Mouse (Mus musculus): Measurements from ENCODE around the gene Ppp1r12a. TPM values are rescaled to one million over a fixed set of nuclear protein-coding genes. Genes with fewer than 3 reads are reported as not detected.

Ppp1r12a gene
- total and polyA plus RNA-seq, 3 experiments = 8.5 to 110 (median 84.0) TPM

GRCm38 (mm10) chr10:108291688-108292471 is 129.9 kb downstream of the Ppp1r12a start:
- DNase-seq = no peak

DNA sequence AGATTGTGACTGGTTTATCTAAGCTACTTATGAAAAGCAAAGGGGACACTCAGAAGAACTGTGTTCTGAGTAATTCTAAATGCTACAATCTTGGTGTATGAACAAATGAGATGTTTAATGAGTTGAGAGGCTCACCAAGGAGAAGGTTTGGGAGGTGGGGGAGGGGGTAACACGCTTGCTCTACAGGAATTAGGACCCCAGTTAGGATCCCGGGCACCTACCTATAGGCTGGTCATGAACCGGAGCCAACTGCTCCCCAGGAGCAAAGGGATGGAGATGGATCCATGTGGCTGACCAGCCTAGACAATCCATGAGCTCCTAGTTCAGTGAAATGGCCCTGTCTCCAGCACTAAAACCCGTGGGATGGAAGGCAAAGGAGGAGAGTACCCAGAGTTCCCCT is 130.7 kb downstream of the Ppp1r12a start:
- no peak for DNase-seq

GRCm38 (mm10) chr10:108293620-108294195 is 131.7 kb downstream of the Ppp1r12a start:
- no peak for DNase-seq

GRCm38 (mm10) chr10:108294766-108295165 is 132.8 kb downstream of the Ppp1r12a start:
- DNase-seq = no peak

- DNase-seq = no peak
Observed at GRCm38 (mm10) chr10:108296446-108296845, 134.5 kb downstream of the Ppp1r12a start.

DNA sequence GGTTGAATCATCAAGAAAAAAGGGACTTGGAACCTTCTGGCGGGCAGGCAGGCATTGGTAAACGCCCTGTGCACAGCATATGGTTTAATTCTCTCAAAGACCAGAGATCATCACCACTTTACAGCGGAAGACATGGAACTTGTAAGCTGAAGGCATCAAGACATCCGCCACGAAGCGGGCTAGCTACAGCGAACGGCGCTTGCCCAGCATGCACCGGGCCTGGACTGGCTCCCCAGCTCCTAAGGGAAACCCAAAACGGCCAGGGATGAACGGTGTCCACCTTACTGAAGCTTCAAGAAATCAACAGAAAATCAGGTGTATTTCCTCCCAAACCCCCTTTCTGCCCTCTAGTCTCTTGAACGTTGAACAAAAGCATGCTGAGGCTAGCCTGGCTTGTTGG is 136.3 kb downstream of the Ppp1r12a start:
- no peak for DNase-seq

GRCm38 (mm10) chr10:108298841-108299545 is 137.0 kb downstream of the Ppp1r12a start:
- DNase-seq = no peak

GRCm38 (mm10) chr10:108299828-108300227 is 137.8 kb downstream of the Ppp1r12a start:
- peak; percentile 18 for DNase-seq

DNA sequence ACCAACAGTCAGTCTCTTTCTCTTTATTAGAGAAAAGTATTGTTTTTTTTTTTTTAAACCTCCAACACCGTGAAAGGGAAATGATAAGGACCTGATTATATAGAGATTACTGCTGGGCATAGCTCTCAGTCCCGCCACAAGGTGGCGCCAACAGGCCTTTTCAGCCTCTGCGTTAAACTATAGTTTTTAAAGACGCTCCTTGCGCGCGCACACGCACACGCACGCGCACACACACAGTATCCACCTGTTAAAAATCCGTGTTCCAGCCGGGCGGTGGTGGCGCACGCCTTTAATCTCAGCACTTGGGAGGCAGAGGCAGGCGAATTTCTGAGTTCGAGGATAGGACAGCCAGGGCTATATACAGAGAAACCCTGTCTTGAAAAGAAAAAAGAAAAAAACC is 138.8 kb downstream of the Ppp1r12a start:
- peak; percentile 82 for DNase-seq

DNA sequence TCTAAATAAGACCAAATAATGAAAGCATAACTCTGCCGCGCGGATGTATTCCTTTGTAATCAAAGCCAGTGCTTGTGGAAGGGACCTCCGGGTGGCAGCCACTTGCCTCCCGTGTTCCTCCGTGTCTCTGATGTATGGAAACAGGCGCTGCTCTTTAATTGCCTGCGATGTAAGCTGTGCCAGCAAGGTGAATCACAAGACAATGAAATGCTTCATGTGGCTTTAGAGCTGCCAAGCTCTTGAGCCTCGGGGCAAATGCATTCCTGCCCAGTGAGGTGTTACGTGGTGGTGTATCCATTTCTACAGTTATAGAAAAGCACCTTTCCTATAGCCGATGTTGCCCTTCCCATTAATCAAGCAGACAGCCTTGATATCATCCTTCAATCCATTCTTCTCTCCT is 145.8 kb downstream of the Ppp1r12a start:
- DNase-seq = no peak

DNA sequence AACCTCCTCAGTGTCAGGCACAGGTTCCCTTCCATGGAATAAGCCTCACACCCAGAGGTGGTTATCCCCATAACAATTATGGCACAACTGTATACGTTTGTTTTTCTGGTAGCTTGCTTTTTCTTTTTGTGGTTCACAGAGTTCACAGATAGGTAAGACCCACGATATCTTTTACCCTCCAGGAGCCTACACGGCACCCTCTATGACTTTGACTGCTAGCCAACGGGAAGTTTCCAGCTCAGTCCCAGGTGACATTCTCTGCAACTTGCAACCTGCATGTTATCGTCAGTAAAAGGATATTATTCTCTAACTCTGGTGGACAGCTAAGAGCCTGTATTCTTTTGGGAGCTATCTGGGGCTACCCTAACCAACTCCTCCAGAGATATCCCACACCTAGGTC is 148.2 kb downstream of the Ppp1r12a start:
- DNase-seq = no peak

GRCm38 (mm10) chr10:108311396-108311795 is 149.4 kb downstream of the Ppp1r12a start:
- DNase-seq = no peak

GRCm38 (mm10) chr10:108313845-108314244 is 151.9 kb downstream of the Ppp1r12a start:
- no peak for DNase-seq

- no peak for DNase-seq
Observed at GRCm38 (mm10) chr10:108314396-108314795, 152.4 kb downstream of the Ppp1r12a start.

DNA sequence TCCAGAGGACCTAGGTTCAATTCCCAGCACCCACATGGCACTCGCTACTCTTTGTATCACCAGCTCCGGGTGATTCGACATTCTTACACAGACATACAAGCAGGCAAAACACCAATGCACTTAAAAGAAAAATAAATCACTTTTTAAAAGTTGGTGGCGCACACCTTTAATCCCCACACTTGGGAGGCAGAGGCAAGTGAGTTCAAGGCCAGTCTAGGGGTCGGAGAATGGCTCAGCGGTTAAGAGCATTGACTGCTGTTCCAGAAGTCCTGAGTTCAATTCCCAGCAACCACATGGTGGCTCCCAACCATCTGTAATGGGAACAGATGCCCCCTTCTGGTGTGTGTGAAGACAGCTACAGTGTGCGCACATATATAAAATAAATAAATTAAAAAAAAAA is 153.2 kb downstream of the Ppp1r12a start:
- DNase-seq = no peak

DNA sequence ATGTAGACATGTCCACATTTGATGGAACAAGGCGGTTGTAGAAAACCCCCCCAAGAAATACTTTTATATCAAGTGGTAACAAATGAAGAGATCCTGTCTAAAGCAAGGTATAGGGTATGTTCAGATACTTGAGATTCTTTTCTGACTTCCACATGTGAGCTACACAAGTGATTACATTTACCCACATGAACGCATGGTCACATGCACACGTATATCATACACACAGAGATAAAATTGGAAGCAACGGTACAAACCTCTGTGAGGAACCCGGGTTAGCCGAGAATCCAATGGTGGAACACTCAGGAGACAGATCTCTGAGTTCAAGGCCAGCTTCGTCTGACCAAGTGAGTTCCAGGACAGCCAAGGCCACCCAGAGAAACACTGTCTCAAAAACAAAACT is 166.4 kb downstream of the Ppp1r12a start:
- DNase-seq = no peak

DNA sequence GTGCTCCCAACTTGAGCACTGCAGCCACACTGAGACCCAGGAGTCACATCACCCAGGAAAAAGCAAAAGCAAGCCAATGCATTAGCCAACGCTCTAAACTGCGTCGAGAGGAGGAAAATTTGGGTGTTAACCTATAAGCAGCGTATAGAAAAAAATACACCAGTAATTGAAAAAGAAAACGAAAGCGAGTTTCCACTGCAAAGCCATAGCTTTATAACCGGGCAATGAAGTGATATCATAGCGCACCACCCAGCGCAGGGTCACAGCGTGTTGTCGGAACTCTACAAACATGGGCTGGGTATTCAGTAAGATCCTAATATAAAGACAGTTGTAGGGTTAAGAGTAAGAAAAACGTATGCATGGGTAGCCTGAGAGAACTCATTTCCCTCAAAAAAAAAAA is 167.0 kb downstream of the Ppp1r12a start:
- DNase-seq = no peak

DNA sequence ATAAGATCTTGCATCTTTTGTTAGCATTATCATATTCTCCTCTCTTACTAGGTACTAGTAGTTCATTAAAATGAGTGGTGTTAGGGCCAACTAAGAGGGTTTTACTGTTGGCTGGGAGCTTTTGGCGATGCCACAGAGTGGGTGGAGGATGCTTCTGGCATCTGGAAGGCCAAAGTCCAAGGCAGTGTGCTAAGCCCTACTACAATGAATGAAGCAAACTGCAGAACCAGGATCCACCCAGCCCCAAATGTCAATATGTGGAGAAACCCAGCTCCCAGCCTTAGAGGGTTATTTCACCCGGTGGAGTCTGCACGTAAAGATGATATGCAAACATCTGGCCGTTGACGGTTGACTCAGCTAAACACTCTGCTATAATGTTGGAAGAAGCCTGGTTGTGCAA is 167.8 kb downstream of the Ppp1r12a start:
- DNase-seq = no peak

- no peak for DNase-seq
Observed at GRCm38 (mm10) chr10:108330964-108331363, 169.0 kb downstream of the Ppp1r12a start.

DNA sequence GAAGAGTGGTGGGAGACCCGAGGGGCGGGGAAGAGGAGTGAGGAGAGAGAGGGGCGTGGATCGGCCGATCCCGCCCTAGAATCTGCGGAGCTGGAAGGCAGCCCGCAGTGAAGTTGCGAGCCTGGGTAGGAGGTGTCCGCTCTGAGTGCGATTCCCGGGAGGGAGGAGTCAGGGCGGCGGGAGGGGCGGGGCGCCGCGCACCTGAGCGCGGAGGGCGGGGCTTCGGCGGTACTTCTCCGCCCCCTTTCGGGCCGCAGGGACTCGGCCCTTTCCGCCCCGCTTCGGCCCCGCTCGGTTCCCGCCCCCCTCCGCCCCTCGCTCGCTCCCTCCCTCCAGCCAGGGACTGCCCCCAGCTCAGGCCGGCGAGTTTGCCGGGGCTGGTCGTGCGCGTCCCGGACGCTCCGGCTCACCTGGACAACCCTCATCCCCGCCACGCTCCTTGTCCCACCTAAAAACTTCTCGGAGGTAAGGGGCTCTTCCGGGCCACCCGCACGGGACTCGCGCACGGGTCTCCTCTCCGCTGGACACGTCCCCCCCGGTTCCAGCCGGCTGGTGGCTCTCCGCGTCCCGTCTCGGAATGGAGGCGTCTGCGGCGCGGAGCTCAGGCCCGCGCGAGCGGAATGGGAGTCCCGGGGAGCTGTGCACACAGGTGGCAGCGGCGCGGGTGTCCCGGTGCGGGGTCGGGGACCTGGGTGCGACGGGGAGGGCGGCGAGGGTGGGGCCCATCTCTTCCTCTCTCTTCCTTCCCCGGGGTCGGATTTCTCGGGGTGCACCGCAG is 170.0 kb downstream of the Ppp1r12a start, which contains the start of gene Pawr:
Gene Pawr, plus strand, starts transcription at position 338 of the 778 bp plus-strand sequence.
- peak; percentile 88 for DNase-seq

GRCm38 (mm10) chr10:108332571-108333541 is 170.9 kb downstream of the Ppp1r12a start:
- DNase-seq = peak; percentile 74
